Mouse (Mus musculus) CH12.LX (cell line): Measurements from ENCODE around the gene Slc26a1. TPM values are rescaled to one million over a fixed set of nuclear protein-coding genes. Genes with fewer than 3 reads are reported as not detected.

Source experiments
- DNase-seq: peaks from one replicate; pipeline ENCODE4 v3.0.0-alpha.2; 2013; ENCODE audit errors: extremely low read depth
- H3K27ac ChIP-seq: 2 replicates; pipeline ENCODE4 v1.5.1; 2012; ENCODE audit warnings: low read depth, mild to moderate bottlenecking, control low read depth, moderate library complexity; ENCODE audit not compliant: insufficient read depth
- H3K27me3 ChIP-seq: replicated peaks from 2 replicates; pipeline ENCODE3; 2012; ENCODE audit warnings: inconsistent platforms
- H3K36me3 ChIP-seq, 2 experiments: replicated peaks in 1 of 2; 2 replicates each; pipeline versions ENCODE3 to v1.6.1; 2012; ENCODE audit warnings: inconsistent platforms in 1 of 2, low read length in 1 of 2, mild to moderate bottlenecking in 1 of 2, mixed read lengths in 1 of 2, moderate library complexity in 1 of 2; ENCODE audit not compliant: control insufficient read depth in 1 of 2, insufficient read depth in 1 of 2
- H3K4me1 ChIP-seq, 2 experiments: 2 replicates each; pipeline ENCODE4 v1.6.1; 2012; ENCODE audit warnings: inconsistent platforms in 1 of 2, moderate library complexity in 1 of 2; ENCODE audit not compliant: insufficient read depth in 2 of 2, control insufficient read depth in 1 of 2
- H3K4me2 ChIP-seq: 2 replicates; pipeline ENCODE4 v1.6.1; 2012; ENCODE audit warnings: low read depth, mild to moderate bottlenecking, control low read depth; ENCODE audit not compliant: poor library complexity, insufficient read depth, severe bottlenecking
- H3K4me3 ChIP-seq, 3 experiments: fragments of 150-350 bp in 1 of 3; sonication (generic) in 1 of 3; replicated peaks in 1 of 3; 2 replicates each; pipeline versions ENCODE3 to v1.5.1; 2011 to 2012; ENCODE audit warnings: low read depth in 2 of 3, low read length in 2 of 3, mild to moderate bottlenecking in 2 of 3, moderate library complexity in 2 of 3, control low read depth in 1 of 3, improper control_type of control experiment in 1 of 3, inconsistent platforms in 1 of 3, mixed read lengths in 1 of 3; ENCODE audit not compliant: poor library complexity in 1 of 3
- H3K79me2 ChIP-seq: replicated peaks from 2 replicates; pipeline ENCODE4 v1.6.1; 2012; ENCODE audit warnings: mild to moderate bottlenecking, moderate library complexity; ENCODE audit not compliant: control insufficient read depth, poor library complexity, insufficient read depth, severe bottlenecking; ENCODE audit errors: extremely low read depth
- H3K9ac ChIP-seq: 2 replicates; pipeline ENCODE4 v1.6.1; 2012; ENCODE audit warnings: low read depth, mild to moderate bottlenecking, control low read depth, moderate library complexity; ENCODE audit not compliant: insufficient read depth
- H3K9me3 ChIP-seq: replicated peaks from 2 replicates; pipeline ENCODE3; 2012; ENCODE audit warnings: low read length, inconsistent platforms, mixed read lengths
- BHLHE40 ChIP-seq: IDR thresholded peaks from 2 replicates; pipeline ENCODE4 v1.6.1; 2011; ENCODE audit warnings: mild to moderate bottlenecking, low read depth, low read length, improper control_type of control experiment
- CHD1 ChIP-seq: IDR thresholded peaks from 2 replicates; pipeline ENCODE4 v1.6.1; 2012; ENCODE audit warnings: low read depth, low read length, improper control_type of control experiment, inconsistent platforms
- CHD2 ChIP-seq: IDR thresholded peaks from 2 replicates; pipeline ENCODE4 v1.6.1; 2011; ENCODE audit warnings: low read length, improper control_type of control experiment
- ELF1 ChIP-seq: IDR thresholded peaks from 2 replicates; pipeline ENCODE4 v1.6.1; 2014; ENCODE audit warnings: low read depth, mild to moderate bottlenecking, inconsistent platforms, low read length, improper control_type of control experiment
- EP300 ChIP-seq: IDR thresholded peaks from 2 replicates; pipeline ENCODE4 v1.6.1; 2011; ENCODE audit warnings: low read length, improper control_type of control experiment
- ETS1 ChIP-seq: conservative IDR thresholded peaks from 2 replicates; pipeline ENCODE4 v1.6.1; 2012; ENCODE audit warnings: low read depth, mild to moderate bottlenecking, inconsistent platforms, low read length, improper control_type of control experiment, moderate library complexity
- GABPA ChIP-seq: IDR thresholded peaks from 2 replicates; pipeline ENCODE4 v1.6.1; 2012; ENCODE audit warnings: low read depth, low read length, improper control_type of control experiment, inconsistent platforms; ENCODE audit not compliant: insufficient replicate concordance
- HCFC1 ChIP-seq: IDR thresholded peaks from 2 replicates; pipeline ENCODE4 v1.6.1; 2012; ENCODE audit warnings: low read depth, mild to moderate bottlenecking, inconsistent platforms, low read length, improper control_type of control experiment
- JUND ChIP-seq: conservative IDR thresholded peaks from 2 replicates; pipeline ENCODE4 v1.6.1; 2011; ENCODE audit warnings: low read depth, low read length, improper control_type of control experiment
- KAT2A ChIP-seq: IDR thresholded peaks from 2 replicates; pipeline ENCODE4 v1.6.1; 2012; ENCODE audit warnings: low read length, improper control_type of control experiment, inconsistent platforms; ENCODE audit not compliant: insufficient replicate concordance
- MXI1 ChIP-seq: IDR thresholded peaks from 2 replicates; pipeline ENCODE4 v1.6.1; 2011; ENCODE audit warnings: mild to moderate bottlenecking, low read depth, low read length, improper control_type of control experiment
- MYC ChIP-seq: IDR thresholded peaks from 2 replicates; pipeline ENCODE4 v1.6.1; 2011; ENCODE audit warnings: low read depth, mild to moderate bottlenecking, improper control_type of control experiment, low read length
- NRF1 ChIP-seq: IDR thresholded peaks from 2 replicates; pipeline ENCODE4 v1.6.1; 2014; ENCODE audit warnings: low read depth, mild to moderate bottlenecking, inconsistent platforms, low read length, improper control_type of control experiment, moderate library complexity
- PAX5 ChIP-seq: IDR thresholded peaks from 2 replicates; pipeline ENCODE4 v1.6.1; 2012; ENCODE audit warnings: low read length, inconsistent platforms, mixed read lengths
- POLR2A ChIP-seq: IDR thresholded peaks from 2 replicates; pipeline ENCODE4 v1.6.1; 2011; ENCODE audit warnings: low read depth, mild to moderate bottlenecking, improper control_type of control experiment, low read length
- POLR2AphosphoS2 ChIP-seq: IDR thresholded peaks from 2 replicates; pipeline ENCODE4 v1.6.1; 2011; ENCODE audit warnings: low read depth, low read length, improper control_type of control experiment
- RCOR1 ChIP-seq: conservative IDR thresholded peaks from 2 replicates; pipeline ENCODE4 v1.6.1; 2012; ENCODE audit warnings: low read depth, mild to moderate bottlenecking, inconsistent platforms, low read length, improper control_type of control experiment
- SIN3A ChIP-seq: IDR thresholded peaks from 2 replicates; pipeline ENCODE4 v1.6.1; 2012; ENCODE audit warnings: low read length, improper control_type of control experiment, inconsistent platforms
- SMC3 ChIP-seq: IDR thresholded peaks from 2 replicates; pipeline ENCODE4 v1.6.1; 2011; ENCODE audit warnings: low read depth, low read length, improper control_type of control experiment
- TBP ChIP-seq: conservative IDR thresholded peaks from 2 replicates; pipeline ENCODE4 v1.6.1; 2011; ENCODE audit warnings: low read depth, low read length, improper control_type of control experiment
- TCF12 ChIP-seq: IDR thresholded peaks from 2 replicates; pipeline ENCODE4 v1.6.1; 2014; ENCODE audit warnings: low read depth, mild to moderate bottlenecking, inconsistent platforms, low read length, improper control_type of control experiment
- USF1 ChIP-seq: IDR thresholded peaks from 2 replicates; pipeline ENCODE4 v1.6.1; 2014; ENCODE audit warnings: low read depth, mild to moderate bottlenecking, inconsistent platforms, low read length, improper control_type of control experiment
- USF2 ChIP-seq: conservative IDR thresholded peaks from 2 replicates; pipeline ENCODE4 v1.6.1; 2011; ENCODE audit warnings: low read depth, low read length, improper control_type of control experiment
- ZMIZ1 ChIP-seq: IDR thresholded peaks from 2 replicates; pipeline ENCODE4 v1.6.1; 2012; ENCODE audit warnings: low read depth, mild to moderate bottlenecking, inconsistent platforms, low read length, improper control_type of control experiment
- ZNF384 ChIP-seq: IDR thresholded peaks from 2 replicates; pipeline ENCODE4 v1.6.1; 2012; ENCODE audit warnings: low read depth, low read length, improper control_type of control experiment, inconsistent platforms
- dilution Hi-C: fragments of 300-500 bp; cut with MboI; formaldehyde crosslinking; loops from 2 replicates; pipeline ENCODE4 v1.14.3; 2020; ENCODE audit warnings: low sequenced_read_pairs; ENCODE audit not compliant: extremely low pct_unique_long_range_greater_than_20kb, extremely low pct_ligation_motif_present
- in situ Hi-C: fragments of 300-500 bp; cut with MboI; formaldehyde crosslinking; loops from 3 replicates; pipeline ENCODE4 v1.14.3; 2019; ENCODE audit warnings: low sequenced_read_pairs, low pct_ligation_motif_present, low pct_unique_long_range_greater_than_20kb, mixed read lengths
- polyA plus RNA-seq: library from polyadenylated mRNA; unstranded; fragments of >175 nt; gene quantifications from 2 replicates; pipeline ENCODE4 v1.2.1, GENCODE M21; 2012; ENCODE audit warnings: low read depth; ENCODE audit not compliant: insufficient read length
- total RNA-seq, 2 experiments: library from RNA; depleted of rRNA; stranded (reverse); fragments of 300-350 nt in 1 of 2; fragments of >200 nt in 1 of 2; gene quantifications; 2 replicates each; pipeline ENCODE4 v1.2.3; 2012 to 2014

Slc26a1 gene
- total and polyA plus RNA-seq, 3 experiments, result 0.07 to 0.08 TPM; not detected in 1

- no peak overlapping the region for H3K4me2 ChIP-seq
- no peaks in the 10 kb centered on the region for H3K36me3 ChIP-seq
- no peak for DNase-seq
- no peaks in the 10 kb centered on the region for H3K79me2 ChIP-seq
- dilution Hi-C loops, result no loop called here
- TF ChIP-seq EP300, result no peak
- no peak for TF ChIP-seq KAT2A
- TF ChIP-seq SMC3, result no peak
- no peak for TF ChIP-seq MYC
- no peak for TF ChIP-seq ZMIZ1
- TF ChIP-seq ETS1, result no peak
- TF ChIP-seq HCFC1, result no peak
- TF ChIP-seq SIN3A, result no peak
- TF ChIP-seq ELF1, result no peak
- TF ChIP-seq ZNF384, result no peak
- no peak for TF ChIP-seq MXI1
- TF ChIP-seq RCOR1, result no peak
- TF ChIP-seq GABPA, result no peak
- TF ChIP-seq PAX5, result no peak
- TF ChIP-seq USF2, result no peak
- in situ Hi-C loops, result no loop called here
- peaks cover 27% of the 10 kb centered on the region for H3K27me3 ChIP-seq
- H3K9ac ChIP-seq, result no peak overlapping the region
- no peak overlapping the region for H3K27ac ChIP-seq
- H3K4me3 ChIP-seq, result no peak overlapping the region
- H3K4me1 ChIP-seq, result 0 out of 4 replicates have a peak, but pooled peaks cover 0 to 3% of the 10 kb centered on the region in 2 experiments
- H3K9me3 ChIP-seq, result no peaks in the 10 kb centered on the region
These were observed 38.8 kb upstream of the Slc26a1 start for GRCm38 (mm10) chr5:108714149-108714548.

GRCm38 (mm10) chr5:108713691-108714090 is 38.3 kb upstream of the Slc26a1 start:
- no peak for TF ChIP-seq ELF1
- TF ChIP-seq POLR2A, result no peak
- TF ChIP-seq MXI1, result no peak
- TF ChIP-seq CHD2, result no peak
- no peak for TF ChIP-seq TCF12
- TF ChIP-seq SMC3, result no peak
- no peak for TF ChIP-seq JUND
- TF ChIP-seq BHLHE40, result no peak
- TF ChIP-seq EP300, result no peak
- no peak for TF ChIP-seq USF1
- TF ChIP-seq NRF1, result no peak
- TF ChIP-seq POLR2AphosphoS2, result no peak
- no peak for TF ChIP-seq CHD1
- TF ChIP-seq KAT2A, result no peak
- no peak for TF ChIP-seq RCOR1
- no peak for TF ChIP-seq TBP
- Histone ChIP-seq H3K4me3 (no peak overlapping the region), H3K9me3 (no peaks in the 10 kb centered on the region), H3K9ac (no peak overlapping the region), H3K4me2 (no peak overlapping the region), H3K27me3 (peaks cover 24% of the 10 kb centered on the region), H3K79me2 (no peaks in the 10 kb centered on the region), H3K4me1 (0 out of 4 replicates have a peak, but pooled peaks cover 0 to 3% of the 10 kb centered on the region in 2 experiments), H3K27ac (no peak overlapping the region), H3K36me3 (no peaks in the 10 kb centered on the region)
- in situ Hi-C loops, result no loop called here
- dilution Hi-C loops, result no loop called here
- no peak for DNase-seq
